Mouse (Mus musculus): ENCODE measurements around the gene Camta2. TPM values are rescaled to one million over a fixed set of nuclear protein-coding genes. Genes with fewer than 3 reads are reported as not detected.

The Camta2 gene
- total and polyA plus RNA-seq, 3 experiments = 1.0 to 17.0 (median 4.9) TPM

GRCm38 (mm10) chr11:70669582-70670345 lies 18.1 kb downstream of the Camta2 start:
- DNase-seq (ENCODE audit: extremely low read depth) = peak; percentile 97
- H3K36me3 ChIP-seq (replicated peaks in 1 of 2; ENCODE audit: control insufficient read depth in 1 of 2, insufficient read depth in 1 of 2, low read length in 1 of 2) = peaks cover 37 to 66% of the 10 kb centered on the region in 2 experiments
- in situ Hi-C loops (cut with MboI; ENCODE audit: low pct_ligation_motif_present, low pct_unique_long_range_greater_than_20kb, low sequenced_read_pairs) = loop anchor here (5.0 kb wide), 1 partner anchor 38 kb away; no protein-coding TSS in a partner anchor
- H3K27ac ChIP-seq (ENCODE audit: insufficient read depth, low read depth) = peak overlapping the region; percentile 76
- dilution Hi-C loops (cut with MboI; ENCODE audit: extremely low pct_ligation_motif_present, extremely low pct_unique_long_range_greater_than_20kb, low sequenced_read_pairs) = no loop called here
- H3K4me1 ChIP-seq (ENCODE audit: control insufficient read depth in 1 of 2, insufficient read depth in 2 of 2) = peaks cover 10 to 37% of the 10 kb centered on the region in 2 experiments
- peak overlapping the region; percentile 69 to 92 (median 73) for H3K4me3 ChIP-seq (replicated peaks in 1 of 3; ENCODE audit: low read depth in 2 of 3, low read length in 2 of 3, poor library complexity in 1 of 3)
- H3K27me3 ChIP-seq (replicated peaks) = no peaks in the 10 kb centered on the region
- H3K4me2 ChIP-seq (ENCODE audit: insufficient read depth, low read depth, poor library complexity, severe bottlenecking) = peak overlapping the region; percentile 41
- peaks cover 22% of the 10 kb centered on the region for H3K79me2 ChIP-seq (replicated peaks; ENCODE audit: control insufficient read depth, extremely low read depth, insufficient read depth, poor library complexity, severe bottlenecking)
- H3K9me3 ChIP-seq (replicated peaks; ENCODE audit: low read length) = no peaks in the 10 kb centered on the region
- H3K9ac ChIP-seq (ENCODE audit: insufficient read depth, low read depth) = peak overlapping the region; percentile 77
- TF ChIP-seq GABPA (IDR thresholded peaks at IDR 0.05; ENCODE audit: insufficient replicate concordance, low read depth, low read length) = no peak
- no peak; the same call in 1 of the 2 replicates for TF ChIP-seq HCFC1 (IDR thresholded peaks at IDR 0.05; ENCODE audit: low read depth, low read length)
- no peak for TF ChIP-seq ZC3H11A (IDR thresholded peaks at IDR 0.05; ENCODE audit: low read depth, low read length)
- peak; percentile 34; the same call in 1 of the 2 replicates for TF ChIP-seq ETS1 (conservative IDR thresholded peaks at IDR 0.05; ENCODE audit: low read depth, low read length)
- peak; percentile 20; the same call in 1 of the 2 replicates for TF ChIP-seq MYC (IDR thresholded peaks at IDR 0.05; ENCODE audit: low read depth, low read length)
- TF ChIP-seq MXI1 (IDR thresholded peaks at IDR 0.05; ENCODE audit: low read depth, low read length) = peak; percentile 6; the same call in 1 of the 2 replicates
- TF ChIP-seq ZKSCAN1 (IDR thresholded peaks at IDR 0.05; ENCODE audit: borderline replicate concordance, low read depth, low read length) = no peak
- TF ChIP-seq JUN (IDR thresholded peaks at IDR 0.05; ENCODE audit: insufficient read depth, low read depth, low read length) = no peak
- TF ChIP-seq SIN3A (IDR thresholded peaks at IDR 0.05; ENCODE audit: low read length) = no peak
- peak; percentile 20 to 87; a peak in 3 of 4 replicates for TF ChIP-seq CTCF (conservative IDR thresholded peaks at IDR 0.05 in 1 of 2, IDR thresholded peaks at IDR 0.05 in 1 of 2; ENCODE audit: low read depth in 2 of 2, low read length in 2 of 2)
- TF ChIP-seq CHD2 (IDR thresholded peaks at IDR 0.05; ENCODE audit: low read length) = peak; percentile 19; the same call in 1 of the 2 replicates
- TF ChIP-seq NELFE (IDR thresholded peaks at IDR 0.05; ENCODE audit: low read depth, low read length) = peak; percentile 46; the same call in 1 of the 2 replicates
- no peak for TF ChIP-seq ZNF384 (IDR thresholded peaks at IDR 0.05; ENCODE audit: low read depth, low read length)
- peak; percentile 82 for TF ChIP-seq IRF4 (IDR thresholded peaks at IDR 0.05; ENCODE audit: low read depth, low read length)
- TF ChIP-seq EP300 (IDR thresholded peaks at IDR 0.05; ENCODE audit: low read length) = peak; percentile 69
- no peak; the same call in 1 of the 2 replicates for TF ChIP-seq ZMIZ1 (IDR thresholded peaks at IDR 0.05; ENCODE audit: low read depth, low read length)
- peak; percentile 13; the same call in 1 of the 2 replicates for TF ChIP-seq MAX (IDR thresholded peaks at IDR 0.05; ENCODE audit: low read length)
- peak; percentile 92 for TF ChIP-seq MAZ (IDR thresholded peaks at IDR 0.05; ENCODE audit: low read depth, low read length)
- 0 out of 2 replicates have a peak, but pooled peaks have one; percentile 23 for TF ChIP-seq TBP (conservative IDR thresholded peaks at IDR 0.05; ENCODE audit: low read depth, low read length)
- TF ChIP-seq ELF1 (IDR thresholded peaks at IDR 0.05; ENCODE audit: low read depth, low read length) = no peak; the same call in 1 of the 2 replicates
- peak; percentile 73 for TF ChIP-seq USF1 (IDR thresholded peaks at IDR 0.05; ENCODE audit: low read depth, low read length)
- no peak; the same call in 1 of the 2 replicates for TF ChIP-seq JUND (conservative IDR thresholded peaks at IDR 0.05; ENCODE audit: low read depth, low read length)
- TF ChIP-seq RAD21 (IDR thresholded peaks at IDR 0.05; ENCODE audit: low read depth, low read length) = peak; percentile 56
- TF ChIP-seq BHLHE40 (IDR thresholded peaks at IDR 0.05; ENCODE audit: low read depth, low read length) = peak; percentile 56
- peak; percentile 79 for TF ChIP-seq MEF2A (IDR thresholded peaks at IDR 0.05; ENCODE audit: borderline replicate concordance, low read depth, low read length)
- TF ChIP-seq MAFK (IDR thresholded peaks at IDR 0.05; ENCODE audit: insufficient replicate concordance, low read length) = no peak
- 0 out of 2 replicates have a peak, but pooled peaks have one; percentile 0 for TF ChIP-seq POLR2A (IDR thresholded peaks at IDR 0.05; ENCODE audit: low read depth, low read length)
- no peak for TF ChIP-seq KAT2A (IDR thresholded peaks at IDR 0.05; ENCODE audit: insufficient replicate concordance, low read length)
- TF ChIP-seq SMC3 (IDR thresholded peaks at IDR 0.05; ENCODE audit: low read depth, low read length) = peak; percentile 78
- TF ChIP-seq NRF1 (IDR thresholded peaks at IDR 0.05; ENCODE audit: low read depth, low read length) = no peak
- TF ChIP-seq CHD1 (IDR thresholded peaks at IDR 0.05; ENCODE audit: low read depth, low read length) = no peak
- TF ChIP-seq UBTF (IDR thresholded peaks at IDR 0.05; ENCODE audit: low read depth, low read length) = no peak; the same call in none of the 2 replicates
- TF ChIP-seq E2F4 (IDR thresholded peaks at IDR 0.05; ENCODE audit: insufficient replicate concordance, low read depth, low read length) = 0 out of 2 replicates have a peak, but pooled peaks have one; percentile 11
- no peak for TF ChIP-seq PAX5 (IDR thresholded peaks at IDR 0.05; ENCODE audit: low read length)
- 0 out of 2 replicates have a peak, but pooled peaks have one; percentile 23 for TF ChIP-seq TCF12 (IDR thresholded peaks at IDR 0.05; ENCODE audit: low read depth, low read length)
- no peak for TF ChIP-seq POLR2AphosphoS2 (IDR thresholded peaks at IDR 0.05; ENCODE audit: low read depth, low read length)
- TF ChIP-seq RCOR1 (conservative IDR thresholded peaks at IDR 0.05; ENCODE audit: low read depth, low read length) = peak; percentile 77; the same call in 1 of the 2 replicates

Measured in CH12.LX (cell line).